Mouse (Mus musculus) mouse embryonic stem cell (cell line): ENCODE measurements at regions not wholly inside any gene's neighbourhood (a gene's known extent, or its start where the extent isn't known, plus 50 kb on each side); places are given as distances from the start of the nearest gene placed in this dataset.

ENCODE experiments used
- in situ Hi-C, 2 experiments: fragments of 300-500 bp; cut with MboI; formaldehyde crosslinking; loops; 1 replicate in 1 of 2; 3 replicates in 1 of 2; pipeline ENCODE4 v1.14.3; 2019 to 2020; ENCODE audit warnings: low sequenced_read_pairs in 2 of 2, low pct_unique_long_range_greater_than_20kb in 1 of 2, mixed read lengths in 1 of 2; ENCODE audit not compliant: unreplicated experiment in 1 of 2

DNA sequence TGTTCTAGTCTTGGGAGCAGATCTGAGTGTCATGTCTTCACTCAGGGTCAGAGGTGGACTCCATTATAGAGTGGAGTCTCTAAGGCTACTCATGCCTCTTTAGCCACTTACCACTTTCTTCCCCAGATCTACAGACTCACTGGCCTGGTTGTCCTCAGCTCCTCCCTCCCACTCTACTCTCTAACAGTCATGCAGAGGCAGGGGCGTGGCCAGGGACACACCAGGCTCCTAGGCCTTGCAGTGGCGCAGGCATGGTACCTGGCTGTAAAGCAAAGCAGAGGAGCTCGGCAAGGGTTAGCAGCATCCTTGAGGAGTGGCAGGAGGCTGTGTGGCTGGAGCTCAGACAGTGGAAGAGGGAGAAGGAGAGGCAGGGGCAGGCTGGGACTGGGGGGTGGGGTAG, 132.4 kb downstream of the Matn1 start:
- in situ Hi-C loops = no loop called here

DNA sequence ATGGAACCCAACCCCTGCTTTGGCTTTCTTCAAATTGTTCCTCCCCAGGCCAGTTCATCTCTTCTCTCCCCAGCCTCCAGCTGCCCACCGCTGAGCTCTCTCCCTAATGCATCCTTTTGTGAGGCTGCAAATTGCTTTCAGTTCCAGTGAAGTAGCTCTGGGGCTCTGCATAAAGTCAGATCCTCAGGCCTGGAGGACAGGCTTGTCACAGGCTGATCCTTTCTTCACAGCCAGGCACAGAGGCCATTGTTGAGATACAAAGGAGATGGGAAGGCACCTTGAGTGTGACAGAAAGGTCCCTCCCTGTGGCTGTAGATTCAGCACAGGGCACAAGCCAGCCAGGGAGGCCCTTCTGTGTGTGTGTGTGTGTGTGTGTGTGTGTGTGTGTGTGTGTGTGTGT, 135.9 kb downstream of the Matn1 start:
- in situ Hi-C loops = no loop called here

DNA sequence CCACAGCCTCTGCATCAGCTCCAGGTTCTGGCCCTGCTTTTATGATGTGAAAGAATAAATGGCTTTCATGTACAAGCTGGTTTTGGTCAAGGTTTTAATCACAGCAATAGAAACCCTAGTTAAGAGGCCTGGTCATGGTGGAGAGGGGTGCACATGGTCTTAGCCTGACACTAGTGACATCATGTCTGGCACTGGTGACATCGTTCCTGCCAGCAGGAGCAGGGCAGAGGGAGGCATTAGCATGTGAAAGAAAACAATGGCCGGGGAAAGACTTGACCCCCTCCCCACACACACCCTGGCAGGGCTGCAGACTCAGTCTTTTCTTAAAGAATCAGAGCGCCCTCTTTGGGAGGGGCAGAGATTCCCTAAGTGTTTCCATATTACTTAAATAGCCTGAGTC, 139.2 kb downstream of the Matn1 start:
- in situ Hi-C loops = no loop called here

DNA sequence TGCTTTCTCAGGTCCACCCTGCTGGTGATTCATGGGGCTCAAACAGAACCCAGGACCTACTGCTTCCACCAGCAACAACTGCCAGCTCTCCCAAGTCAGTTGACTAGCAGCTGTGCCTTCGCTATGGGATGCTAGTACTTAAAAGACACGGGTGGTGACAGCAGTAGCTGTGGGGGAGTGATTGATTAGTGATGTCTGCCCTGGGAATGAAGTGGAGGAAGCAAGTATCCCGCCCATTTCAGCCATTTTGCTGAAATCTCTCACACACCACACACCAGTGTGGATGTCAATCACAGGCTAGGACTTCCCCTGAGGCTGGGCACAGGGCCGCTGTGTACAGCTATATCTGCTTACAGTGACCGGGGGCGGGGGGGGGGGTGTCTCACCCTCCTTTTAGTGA, 153.2 kb downstream of the Matn1 start:
- in situ Hi-C loops = no loop called here

DNA sequence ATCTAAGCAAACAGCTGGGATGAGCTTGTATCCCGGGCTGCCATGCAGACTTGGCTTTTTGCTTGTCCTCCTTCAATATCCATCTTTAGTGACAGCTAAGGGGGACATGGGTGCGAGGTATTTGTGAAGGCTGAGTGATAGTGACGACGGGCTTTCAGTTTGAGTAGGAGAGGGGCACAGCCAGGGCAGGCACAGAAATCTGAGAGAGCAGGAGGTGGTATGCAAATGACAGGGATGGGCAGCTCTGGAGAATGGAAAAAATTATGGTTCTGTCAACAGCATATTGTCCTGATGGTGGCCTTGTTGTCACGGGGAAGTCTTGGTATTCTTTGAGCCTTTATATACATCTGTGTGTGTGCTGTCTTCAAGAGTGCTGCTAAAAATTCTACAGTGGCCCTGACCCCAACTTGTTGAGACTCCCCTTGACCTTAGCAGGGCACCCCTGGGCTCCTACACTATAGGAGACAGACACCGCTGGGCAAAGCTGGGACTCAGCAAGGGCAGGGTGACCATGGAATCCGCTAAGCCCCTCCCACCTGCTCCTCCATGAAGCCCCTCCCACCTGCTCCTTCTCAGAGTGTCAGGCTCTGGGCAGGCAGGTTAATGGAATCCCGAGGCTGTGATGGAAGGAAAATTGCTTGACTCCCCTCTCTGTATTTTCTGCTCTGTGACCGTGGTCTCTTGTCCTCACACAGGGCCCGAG, 156.1 kb downstream of the Matn1 start:
- in situ Hi-C loops = no loop called here

DNA sequence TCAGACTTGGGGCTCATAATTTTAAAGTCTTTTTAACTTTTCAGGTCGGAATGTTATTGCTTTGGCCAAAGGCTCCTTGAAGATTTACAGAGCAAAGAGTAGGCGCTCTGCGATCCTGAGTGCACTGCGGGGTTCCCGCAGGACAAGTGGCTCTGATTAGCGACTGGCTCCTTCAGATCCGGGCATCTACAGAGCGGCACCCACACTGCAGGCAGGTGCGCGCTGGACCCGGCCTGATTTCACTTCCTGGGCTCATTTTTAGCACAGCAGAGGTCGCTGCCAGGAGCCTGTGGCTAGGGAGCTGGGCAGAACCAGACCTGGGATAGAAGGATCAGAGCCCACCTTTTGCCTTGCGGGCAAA, 156.6 kb downstream of the Matn1 start:
- in situ Hi-C loops = no loop called here

DNA sequence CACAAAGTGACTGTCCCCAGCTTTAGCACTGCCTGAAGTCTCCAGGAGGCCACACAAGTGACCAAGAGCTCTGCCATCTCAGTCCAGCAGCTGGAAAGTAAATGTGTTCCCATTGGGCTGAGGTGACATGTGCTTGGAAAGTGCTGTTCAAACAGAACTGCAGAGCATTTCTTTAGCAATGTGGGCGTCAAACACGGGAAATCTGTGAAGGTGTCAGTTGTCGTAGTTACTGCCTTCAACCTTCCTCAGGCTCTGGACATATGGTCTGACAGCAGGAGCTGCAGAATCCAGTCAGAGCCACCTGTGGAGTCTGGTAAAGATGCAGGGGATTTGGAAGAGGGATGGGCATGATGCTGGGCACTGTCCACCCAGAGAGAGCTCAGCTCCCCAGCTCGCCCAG, 158.0 kb downstream of the Matn1 start:
- in situ Hi-C loops = no loop called here

DNA sequence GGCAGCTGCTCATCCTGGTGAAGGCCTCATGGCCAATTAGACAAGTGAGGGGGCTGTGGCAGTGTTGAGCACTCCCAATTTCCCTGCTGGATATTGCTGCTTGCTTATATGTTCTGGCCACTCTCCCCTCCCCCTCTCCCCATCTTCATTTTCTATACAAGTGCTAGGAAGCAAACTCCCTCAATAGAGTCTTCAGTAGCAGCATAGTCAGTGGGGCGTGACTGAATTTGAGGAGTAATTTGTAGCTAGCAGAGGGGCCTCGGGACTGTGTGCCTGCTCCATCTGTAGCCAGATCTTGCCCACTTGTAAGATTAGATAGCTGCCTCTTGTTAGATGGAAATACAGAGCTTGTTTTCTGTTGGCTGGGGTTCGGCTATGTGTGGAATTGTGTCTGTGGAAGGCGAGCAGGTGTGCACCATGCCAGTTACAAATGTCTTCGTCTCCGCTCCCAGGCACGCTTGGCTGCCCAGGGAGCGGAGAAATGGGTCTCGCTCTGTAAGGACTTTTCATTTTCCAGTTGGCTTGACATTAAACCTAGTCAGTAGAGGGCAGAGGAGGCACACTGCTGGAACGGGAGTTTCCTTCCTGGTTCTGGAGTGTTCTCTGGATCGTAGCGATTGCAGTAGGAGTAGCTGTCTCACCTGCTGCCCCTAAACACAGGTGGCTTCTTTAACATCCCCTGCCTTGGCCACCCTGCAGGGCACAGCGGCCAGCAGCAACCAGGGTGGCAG, 163.1 kb downstream of the Matn1 start:
- in situ Hi-C loops = no loop called here

DNA sequence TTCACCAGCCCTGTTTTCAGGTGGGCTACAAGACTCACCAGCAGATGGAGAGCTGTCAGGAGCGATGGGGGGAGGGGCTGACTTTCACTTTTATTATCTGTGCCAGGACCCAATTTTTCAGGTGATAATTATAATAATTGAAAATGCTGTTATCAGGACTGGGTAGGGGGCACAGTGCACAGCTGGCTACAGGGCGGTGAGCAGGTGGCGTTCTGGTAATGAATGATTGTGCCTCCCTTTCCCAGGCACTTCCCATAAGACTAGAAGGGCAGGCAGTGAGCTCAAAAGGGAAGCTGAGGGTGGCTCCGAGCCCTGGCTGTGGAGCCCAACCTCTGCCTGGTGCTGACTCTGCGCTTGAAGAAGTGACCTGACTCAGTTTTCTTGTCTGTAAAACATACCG, 168.4 kb downstream of the Matn1 start:
- in situ Hi-C loops = no loop called here

DNA sequence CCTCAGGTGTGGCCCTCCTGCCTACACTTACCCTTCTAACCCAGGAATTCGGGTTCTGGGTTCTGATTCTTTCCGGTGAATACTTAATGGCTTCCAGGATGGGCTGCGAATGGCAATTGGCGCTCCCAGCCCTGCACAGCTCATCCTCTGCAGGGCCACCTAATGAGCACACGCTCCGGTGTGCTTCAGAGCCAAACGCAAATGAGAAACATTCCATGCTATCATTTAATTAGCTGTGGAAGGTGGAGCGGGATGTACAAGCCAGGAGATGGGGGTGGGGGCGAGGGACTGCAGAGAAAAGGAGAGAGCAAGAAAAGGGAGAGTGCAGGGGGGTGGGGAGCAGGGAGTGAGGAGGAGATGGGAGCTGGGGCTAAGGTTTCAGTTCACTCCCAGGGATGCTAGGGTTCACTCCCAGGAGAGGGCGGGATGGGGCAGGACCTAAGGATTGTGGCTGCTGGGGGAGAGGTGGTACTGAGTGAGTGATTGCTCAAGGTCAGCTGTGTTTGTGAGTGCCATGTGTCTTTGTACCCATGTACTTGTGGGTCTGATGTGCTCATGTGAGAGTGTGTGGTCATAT, 169.6 kb downstream of the Matn1 start:
- in situ Hi-C loops = no loop called here

DNA sequence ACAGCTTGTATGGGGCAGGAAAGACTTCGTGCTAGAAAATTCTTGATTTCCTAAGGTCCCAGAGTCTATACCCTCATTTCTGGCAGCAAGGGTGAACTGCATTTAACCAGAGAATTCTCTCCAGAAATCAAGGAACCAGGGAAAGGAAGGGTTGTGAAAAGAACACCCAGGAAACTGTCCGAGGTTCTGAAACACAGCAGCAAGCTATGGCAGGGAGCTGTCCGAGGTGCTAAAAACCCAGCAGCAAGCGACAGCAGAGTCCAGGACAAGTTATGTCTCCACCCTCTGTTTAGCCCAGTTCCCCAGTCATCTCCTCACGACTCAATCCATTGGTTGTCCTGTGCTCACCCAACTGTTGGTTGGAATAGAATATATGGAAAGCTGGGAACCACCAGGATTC, 171.1 kb downstream of the Matn1 start:
- in situ Hi-C loops = no loop called here

DNA sequence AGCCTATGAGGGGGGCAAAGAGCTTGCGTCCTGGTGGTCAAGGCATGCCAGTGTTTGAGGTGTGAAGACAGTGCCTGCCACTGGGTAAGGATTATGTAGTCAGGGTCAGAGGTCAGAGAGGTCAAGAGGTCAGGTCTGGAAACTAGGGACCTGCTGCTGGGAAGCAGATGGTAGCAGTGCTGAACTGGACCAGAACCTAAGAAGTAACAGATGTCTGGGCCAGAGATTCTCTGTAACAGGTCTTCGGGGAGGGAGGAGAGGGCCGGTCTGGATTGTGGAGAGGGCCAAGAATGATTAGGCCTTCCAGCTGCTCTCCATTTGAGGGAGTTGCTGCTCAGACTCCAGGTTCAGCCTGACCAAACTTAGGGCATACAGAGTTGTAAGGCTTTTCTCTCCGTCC, 174.4 kb downstream of the Matn1 start:
- in situ Hi-C loops = no loop called here

DNA sequence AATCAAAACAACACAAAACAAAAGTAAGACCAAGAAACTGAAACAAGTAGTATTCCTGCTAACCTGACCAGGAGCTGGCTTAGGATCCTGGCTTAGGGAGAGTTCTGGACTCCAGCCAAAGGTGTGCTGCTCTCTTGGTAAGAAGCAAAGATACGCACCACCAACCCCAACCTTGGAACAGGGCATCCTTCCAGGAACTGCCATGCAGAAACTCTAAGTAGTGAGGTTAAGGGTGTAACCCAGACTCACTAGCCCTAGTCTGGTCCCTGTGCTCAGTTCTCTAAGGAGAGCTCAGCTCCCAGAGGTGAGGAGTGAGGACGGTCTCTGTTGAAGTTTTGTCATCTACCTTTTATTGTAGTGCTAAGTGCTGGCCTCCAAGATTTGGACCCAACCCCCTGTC, 175.4 kb downstream of the Matn1 start:
- in situ Hi-C loops = no loop called here

DNA sequence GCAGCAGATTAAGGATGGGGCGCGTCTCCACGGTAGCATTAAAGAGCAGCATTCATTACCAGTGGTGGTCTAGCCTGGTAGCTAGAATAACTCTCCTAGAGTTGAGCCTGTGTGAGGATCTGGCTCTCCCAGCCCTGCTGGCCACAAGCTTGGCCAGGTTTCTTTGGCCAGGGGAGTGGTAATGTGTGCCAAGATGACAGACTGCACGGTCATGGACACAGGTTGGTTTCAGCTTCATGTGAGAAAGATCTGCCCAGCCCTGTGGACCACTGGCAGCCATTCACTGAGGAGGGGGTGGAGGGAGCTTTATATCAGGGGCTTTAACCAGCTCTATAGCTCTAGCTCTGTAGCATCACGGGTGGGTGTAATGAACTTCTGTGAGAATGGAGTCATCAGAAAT, 176.5 kb downstream of the Matn1 start:
- in situ Hi-C loops = no loop called here

DNA sequence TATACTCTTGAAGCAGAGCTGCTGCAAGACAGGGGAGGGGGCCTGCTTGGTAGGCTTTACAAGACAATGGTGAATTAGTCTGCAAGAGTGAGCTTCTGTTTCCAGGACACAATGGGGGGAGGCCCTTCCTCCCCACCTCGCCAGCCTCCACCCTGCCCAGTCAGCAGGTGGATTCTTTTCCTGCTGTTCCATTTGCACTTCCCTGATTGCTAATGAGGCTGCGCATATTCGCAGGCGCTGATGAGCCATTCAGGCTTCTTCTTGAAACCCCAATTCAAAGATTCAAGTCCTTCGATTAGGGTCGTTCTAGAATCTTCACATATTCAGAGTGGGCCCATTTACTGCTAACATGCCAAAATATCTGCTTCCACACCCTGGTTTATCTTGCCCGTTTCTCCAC, 181.8 kb downstream of the Matn1 start:
- in situ Hi-C loops = loop anchor here in 1 of 2 experiments (25.0 kb wide), 1 partner anchor 164 kb away; no protein-coding TSS in a partner anchor

DNA sequence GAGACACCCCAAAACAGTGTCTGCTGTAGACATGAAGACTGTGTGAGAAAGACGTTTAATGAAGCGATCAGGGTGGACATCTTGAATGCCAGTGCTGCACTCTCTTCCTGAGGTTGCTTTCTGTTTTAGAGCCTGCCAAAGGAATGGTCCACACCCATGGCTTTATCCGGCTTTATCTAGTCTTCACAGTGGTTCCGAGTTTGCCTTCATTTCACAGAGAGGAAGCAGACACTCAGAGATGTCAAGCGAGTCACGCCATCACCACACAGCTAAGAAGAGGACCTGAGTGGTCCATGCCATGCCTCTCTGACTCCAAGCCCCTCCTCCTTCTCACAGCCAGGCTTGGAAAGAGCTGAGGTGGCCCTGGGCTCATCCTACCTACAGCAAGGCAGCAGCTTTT, 182.7 kb downstream of the Matn1 start:
- in situ Hi-C loops = loop anchor here in 1 of 2 experiments (25.0 kb wide), 1 partner anchor 165 kb away; no protein-coding TSS in a partner anchor

DNA sequence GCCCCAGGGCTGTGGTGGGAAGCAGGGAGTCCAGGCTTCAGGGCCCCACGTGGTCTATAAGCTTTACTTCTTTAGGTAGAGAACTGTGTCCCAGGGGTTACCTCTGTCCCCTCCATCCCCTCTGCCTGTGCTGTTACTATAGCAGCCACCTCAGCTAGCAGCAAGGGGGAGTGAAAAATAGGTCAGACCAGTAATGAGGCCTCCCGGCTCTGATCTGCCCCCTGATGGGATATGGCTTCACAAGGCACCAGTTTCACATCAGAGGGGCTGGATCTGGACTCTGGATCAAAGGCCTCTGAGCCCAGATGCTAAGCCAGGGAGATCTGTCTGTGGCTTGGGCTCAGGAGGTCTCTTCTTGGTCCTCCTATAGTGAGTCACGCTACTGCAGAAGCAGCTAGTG, 184.5 kb downstream of the Matn1 start:
- in situ Hi-C loops = loop anchor here in 1 of 2 experiments (25.0 kb wide), 1 partner anchor 166 kb away; no protein-coding TSS in a partner anchor

DNA sequence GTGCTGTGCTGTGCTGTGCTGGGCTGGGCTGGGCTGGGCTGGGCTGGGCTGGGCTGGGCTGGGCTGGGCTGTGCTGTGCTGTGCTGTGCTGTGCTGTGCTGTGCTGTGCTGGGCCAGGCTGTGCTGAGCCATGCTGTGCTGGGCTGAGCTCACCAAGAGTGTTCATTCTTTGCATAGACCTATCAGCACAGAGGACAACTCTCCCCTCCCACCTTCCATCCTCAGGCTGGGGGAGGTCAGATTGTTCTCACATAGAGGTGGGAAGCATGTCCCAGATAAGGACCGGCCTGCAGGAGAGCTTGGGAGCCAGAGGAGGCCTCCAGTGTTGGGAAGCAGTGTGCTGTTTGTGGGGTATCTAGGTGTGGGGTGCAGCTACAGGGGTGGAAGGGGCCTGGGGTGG, 188.0 kb downstream of the Matn1 start:
- in situ Hi-C loops = loop anchor here in 1 of 2 experiments (25.0 kb wide), 1 partner anchor 170 kb away; no protein-coding TSS in a partner anchor

DNA sequence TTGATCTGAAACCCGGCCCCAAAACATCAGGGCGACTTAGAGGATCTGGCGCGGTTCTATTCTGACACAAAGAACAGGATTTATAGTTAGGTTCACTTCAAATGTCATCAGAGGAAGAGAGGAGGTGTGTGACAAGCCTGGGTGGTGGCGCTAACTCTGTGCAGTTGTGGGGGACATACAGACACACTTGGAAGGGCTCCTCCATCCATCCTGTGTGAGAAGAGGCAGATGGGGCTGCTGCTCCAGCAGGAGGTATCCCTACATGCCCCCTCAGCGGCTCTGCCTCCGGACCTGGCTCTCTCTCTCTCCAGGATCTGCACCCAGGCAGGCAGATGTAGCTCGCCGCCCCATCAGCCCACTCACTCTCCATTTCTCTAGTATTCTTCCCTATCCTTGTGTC, 188.6 kb downstream of the Matn1 start:
- in situ Hi-C loops = loop anchor here in 1 of 2 experiments (25.0 kb wide), 1 partner anchor 170 kb away; no protein-coding TSS in a partner anchor

DNA sequence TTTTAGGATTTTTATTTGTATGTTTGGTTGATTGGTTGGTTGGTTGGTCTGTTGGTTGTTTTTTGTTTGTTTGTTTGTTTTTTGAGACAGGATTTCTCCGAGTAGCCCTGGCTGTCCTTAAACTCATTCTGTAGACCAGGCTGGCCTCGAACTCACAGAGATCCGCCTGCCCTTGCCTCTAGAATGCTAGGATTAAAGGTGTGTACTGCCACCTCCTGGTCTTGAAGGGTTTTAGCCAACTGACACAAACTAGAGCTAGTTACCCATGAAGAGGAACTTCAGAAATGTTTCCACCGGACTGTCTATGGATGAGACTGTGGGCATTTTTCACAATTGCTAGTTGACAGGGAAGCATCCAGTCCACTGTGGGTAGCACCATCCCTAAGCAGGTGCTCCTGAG, 191.7 kb downstream of the Matn1 start:
- in situ Hi-C loops = loop anchor here (5.0 to 25.0 kb wide), 2 partner anchors 174 to 179 kb away; no protein-coding TSS in a partner anchor
